Mouse (Mus musculus) adrenal gland, postnatal 4 days (tissue): ENCODE measurements around the gene Nfe2l1. TPM values are rescaled to one million over a fixed set of nuclear protein-coding genes. Genes with fewer than 3 reads are reported as not detected.
A peak's percentile ranks its signal among the peaks of the same experiment; 100 is the strongest.
"Not testable (repeated sequence)": the region's sequence is repeated elsewhere in the genome, so short reads cannot be mapped to it uniquely, and the experiment has no call there.

Source experiments
- DNase-seq, 2 experiments: peaks; one replicate each; pipeline ENCODE4 v3.0.0; 2021 to 2022; ENCODE audit warnings: low spot score in 2 of 2, mixed read lengths in 2 of 2
- long read RNA-seq, 2 experiments: library from polyadenylated mRNA; stranded (forward); transcript quantifications; one replicate each; pipeline ENCODE4 v2.0.0; 2021
- total RNA-seq, 2 experiments: library from RNA; stranded (reverse); gene quantifications; 2 replicates each; pipeline ENCODE4 v1.2.3; 2021

Nfe2l1 gene
- 100 to 1,000 TPM; 269 to 272 TPM for total RNA-seq
- long read RNA-seq, experiment 1, full-length matches to known transcripts: 79 of 150 reads
- long read RNA-seq, experiment 1, partial matches to known transcripts: 11 of 150 reads
- long read RNA-seq, experiment 1, other reads (novel, unspliced or antisense): 60 of 150 reads
- long read RNA-seq, experiment 2, full-length matches to known transcripts: 154 of 398 reads
- long read RNA-seq, experiment 2, partial matches to known transcripts: 53 of 398 reads
- long read RNA-seq, experiment 2, other reads (novel, unspliced or antisense): 191 of 398 reads

DNA sequence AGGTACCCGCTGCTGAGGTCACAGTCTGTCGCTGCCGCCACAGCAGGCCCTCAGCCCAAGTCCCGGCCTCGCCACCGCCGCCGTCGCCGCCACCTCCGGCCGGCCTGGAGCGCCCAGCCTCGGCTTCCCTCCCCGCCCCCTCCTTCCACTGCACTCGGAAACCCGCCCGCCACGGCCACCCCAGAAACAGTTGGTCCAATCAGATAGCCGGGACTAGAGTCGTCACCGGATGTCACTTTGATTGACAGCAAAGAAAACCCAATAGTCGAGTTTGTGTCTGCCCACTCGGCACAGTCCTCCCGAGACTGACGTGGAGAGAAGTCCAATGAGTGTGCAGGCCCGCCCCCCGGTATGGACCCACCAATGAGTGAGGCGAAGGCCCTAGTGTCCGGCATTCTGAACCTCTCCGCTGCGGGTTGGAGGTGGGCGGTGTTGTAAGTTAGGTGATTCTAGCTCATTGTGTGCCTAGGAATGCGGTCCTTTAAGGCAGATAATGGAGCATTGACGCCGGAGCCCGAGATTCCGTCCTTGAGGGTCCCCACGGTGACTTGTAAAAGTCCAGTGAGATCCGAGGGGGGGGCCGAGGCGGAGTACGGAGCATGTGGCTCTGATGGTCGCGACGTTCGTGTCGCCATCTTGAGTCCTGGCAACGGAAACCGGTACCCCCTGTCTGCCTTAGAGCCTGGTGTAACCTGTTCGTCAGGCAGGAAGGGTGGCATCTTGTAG, at the start of gene Nfe2l1:
Gene Nfe2l1 (minus strand): TSS at position 156 of the 726 bp plus-strand sequence.
- peak; percentile 90 to 92 for DNase-seq

DNA sequence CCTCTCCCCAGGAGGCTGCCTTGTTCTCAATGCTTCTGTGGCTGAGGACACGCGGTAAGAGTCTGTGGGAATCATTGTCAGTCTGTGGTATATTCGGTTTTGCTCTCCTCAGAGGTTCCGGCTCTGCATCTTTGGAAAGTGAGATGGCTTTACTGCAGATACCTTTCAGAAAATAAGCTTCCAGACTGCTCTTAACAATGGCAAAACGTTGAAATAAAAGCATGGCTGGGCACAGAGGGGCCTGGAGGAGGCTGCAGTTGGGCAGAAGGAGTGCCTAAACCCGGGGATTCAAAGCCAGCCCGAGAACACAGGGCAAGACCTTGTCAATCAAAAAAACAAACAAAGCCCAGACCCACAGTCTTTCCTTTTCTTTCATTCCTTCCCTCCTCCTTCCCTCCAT, 49.6 kb upstream of the Nfe2l1 start:
- DNase-seq: no peak

DNA sequence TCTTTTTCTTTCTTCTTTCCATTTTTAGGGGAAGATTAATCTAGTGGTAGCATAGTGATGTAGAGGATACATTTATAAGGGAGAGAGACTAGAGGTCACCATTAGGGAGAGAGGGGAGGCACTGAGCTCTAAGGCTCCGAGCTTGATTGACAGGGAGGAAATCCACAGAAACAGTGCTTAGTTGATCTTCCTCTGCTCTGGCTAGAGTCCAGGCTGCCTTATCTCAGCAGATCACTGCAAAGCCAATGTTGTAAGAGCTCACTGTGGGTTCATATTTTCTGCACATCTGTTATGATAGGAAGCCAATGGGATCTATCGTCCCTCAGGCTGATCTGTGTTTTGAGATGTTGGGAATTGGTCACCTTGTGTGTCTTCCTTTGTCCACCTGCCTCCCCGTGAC, 48.9 kb upstream of the Nfe2l1 start:
- DNase-seq: no peak

DNA sequence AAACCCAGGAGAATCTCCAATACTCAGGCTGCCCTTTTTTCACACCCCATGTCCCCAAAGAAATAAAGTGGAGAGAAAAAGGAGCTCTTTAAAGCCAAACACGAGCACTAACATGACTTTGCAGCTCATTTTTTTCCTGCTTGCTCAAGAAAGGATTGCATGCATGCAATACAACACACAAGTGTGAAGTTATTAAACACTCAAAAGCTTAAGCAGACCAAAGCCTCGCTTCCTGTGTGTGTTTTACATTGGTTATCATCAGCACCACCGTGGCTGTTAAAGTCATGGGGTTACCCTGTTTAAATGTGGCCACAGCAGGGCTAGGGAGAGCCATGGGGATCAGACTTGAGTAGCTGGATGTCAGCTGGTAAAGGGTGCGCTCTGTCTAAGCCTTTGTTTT, 47.3 kb upstream of the Nfe2l1 start:
- no peak for DNase-seq

DNA sequence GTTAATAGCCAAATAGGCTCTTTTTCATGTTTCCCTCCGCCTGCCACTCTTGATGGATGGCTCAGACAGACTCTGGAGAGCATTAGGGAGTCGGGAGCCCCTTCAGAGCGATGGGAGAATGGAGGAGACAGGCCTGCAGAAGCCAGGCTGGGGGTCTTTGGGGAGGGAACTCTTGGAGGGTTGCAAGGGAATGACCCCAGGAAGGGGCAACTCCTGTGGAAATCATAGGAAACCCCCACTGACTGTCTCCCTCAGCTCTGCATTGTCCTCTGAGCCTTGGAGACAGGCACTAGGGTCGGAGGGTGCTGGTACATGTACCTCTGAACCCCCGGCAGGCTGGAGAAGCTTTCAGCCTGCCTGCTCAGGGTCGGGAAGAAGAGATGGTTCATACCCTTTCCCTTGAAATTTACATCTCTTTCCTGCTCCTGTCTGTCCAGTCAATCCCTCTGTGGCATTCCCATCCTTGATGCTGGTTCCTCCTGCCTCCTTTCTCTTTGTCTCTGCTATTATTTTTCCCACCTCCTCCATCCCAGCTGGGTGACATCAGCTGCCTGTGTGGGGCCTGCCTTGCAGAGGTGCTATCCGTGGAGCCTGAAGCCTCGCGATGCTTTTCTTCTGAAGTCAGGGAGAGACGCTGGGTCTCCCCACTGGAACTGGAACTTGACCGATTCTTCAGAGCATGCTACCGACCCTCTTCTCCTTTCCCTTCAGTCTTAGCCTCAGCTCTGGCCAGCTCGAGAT, 46.7 kb upstream of the Nfe2l1 start:
- DNase-seq: no peak

DNA sequence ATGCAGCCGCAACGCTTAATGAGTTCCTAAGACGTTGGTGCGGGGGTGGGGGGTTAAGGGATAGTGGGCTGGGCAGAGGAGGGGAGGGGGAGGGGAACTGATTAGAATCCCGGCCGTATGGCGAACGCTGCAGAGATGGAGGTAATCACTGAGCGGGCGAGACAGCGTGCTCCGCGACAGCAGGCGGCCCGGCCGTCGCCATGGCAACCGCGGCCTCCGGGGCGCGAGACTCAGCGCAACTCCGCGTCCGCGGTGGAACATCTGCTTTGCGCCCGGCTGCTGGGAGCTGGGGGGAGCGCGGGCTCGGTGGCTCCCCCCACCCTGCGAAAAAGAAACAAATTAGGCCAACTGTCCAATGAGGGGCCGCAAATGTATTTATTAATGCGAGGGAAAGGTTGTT, 46.0 kb upstream of the Nfe2l1 start:
- DNase-seq: peak; percentile 40 to 45

DNA sequence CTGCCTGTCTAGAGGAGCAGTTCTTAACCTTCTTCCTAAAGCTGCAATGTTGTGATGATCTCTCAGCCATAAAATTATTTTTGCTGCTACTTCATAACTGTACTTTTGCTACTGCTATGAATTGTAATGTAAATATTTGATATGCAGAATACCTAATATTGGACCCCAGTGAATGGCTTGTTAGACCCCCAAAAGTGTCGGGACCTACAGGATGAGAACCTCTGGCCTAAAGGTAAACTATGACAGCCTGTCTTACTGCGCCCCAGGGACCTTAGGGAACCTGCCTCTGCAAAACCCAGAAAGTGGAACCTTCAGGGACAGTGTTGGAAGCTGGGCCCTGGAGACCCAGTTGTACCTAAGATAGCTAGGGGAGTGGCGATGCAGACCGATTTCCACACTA, 45.5 kb upstream of the Nfe2l1 start:
- no peak for DNase-seq

DNA sequence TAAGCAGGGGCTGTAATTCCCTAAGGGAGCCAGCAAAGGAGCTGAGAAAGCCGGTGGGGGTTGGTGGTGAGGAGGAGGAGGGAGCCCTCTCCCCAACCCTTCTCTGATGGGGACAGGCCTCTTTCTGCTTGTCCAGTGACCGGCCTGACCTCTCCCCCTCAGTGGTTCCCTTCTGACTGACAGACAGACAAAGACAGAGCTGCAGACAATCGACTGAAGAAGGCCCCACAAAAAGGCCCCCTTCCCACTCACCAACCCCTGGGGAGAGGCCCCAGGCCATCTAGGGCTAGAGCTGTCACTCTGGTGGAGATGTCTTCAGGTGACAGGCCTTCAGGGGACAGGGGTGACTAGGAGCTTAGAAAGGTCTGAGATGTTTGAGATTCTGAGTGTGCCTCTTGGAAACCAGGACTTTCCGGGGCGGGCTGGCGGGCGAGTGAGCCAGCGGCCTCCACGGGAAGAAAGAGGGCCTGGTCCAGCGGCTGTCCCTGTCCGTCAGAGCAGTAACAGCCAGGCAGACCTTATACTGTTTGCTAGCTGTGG, 43.9 kb upstream of the Nfe2l1 start:
- DNase-seq: no peak

DNA sequence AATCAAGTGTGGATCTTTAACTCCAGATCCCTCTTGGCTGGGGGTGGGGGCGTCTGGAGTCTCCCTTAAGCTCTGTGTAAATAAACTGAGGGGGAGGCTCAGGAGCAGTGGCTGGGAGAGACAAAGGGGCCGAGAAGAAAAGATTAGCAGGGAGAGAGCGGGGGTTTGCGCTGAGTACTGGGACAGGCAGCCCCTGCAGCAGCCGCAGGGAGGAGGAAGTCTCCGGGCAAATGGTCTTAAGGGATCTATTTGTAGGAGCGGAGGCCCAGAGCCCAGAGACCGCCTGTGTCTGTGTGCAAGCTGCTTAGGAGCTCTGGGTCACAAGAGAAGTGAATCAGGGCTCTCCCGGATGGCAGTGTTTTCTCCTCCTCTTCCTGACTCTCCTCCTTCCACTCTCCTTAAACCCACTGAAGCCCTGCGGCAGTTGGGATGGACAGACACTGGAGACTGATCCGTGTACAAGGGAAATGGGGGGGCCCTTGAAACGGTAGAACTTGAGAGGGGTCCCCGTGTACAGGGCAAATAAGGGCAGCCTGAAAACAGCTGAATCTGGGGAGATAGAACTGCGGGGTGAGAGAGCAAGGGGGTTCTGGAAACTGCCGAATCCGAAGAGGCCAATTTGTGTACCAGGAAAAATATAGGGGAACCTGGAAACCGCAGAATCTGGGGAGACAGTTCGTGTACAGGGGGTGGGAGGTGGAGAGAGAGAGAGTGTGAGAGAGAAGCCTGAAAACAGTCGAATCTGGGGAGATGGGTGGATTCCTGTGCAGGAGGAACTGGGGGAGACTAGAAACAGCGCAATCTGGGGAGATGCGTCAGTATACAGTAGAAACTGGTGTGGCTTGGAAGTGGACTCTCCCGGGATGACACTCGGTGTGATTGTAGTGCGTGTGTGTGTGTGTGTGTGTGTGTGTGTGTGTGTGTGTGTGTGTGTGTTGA, 42.9 kb upstream of the Nfe2l1 start:
- DNase-seq: no peak

DNA sequence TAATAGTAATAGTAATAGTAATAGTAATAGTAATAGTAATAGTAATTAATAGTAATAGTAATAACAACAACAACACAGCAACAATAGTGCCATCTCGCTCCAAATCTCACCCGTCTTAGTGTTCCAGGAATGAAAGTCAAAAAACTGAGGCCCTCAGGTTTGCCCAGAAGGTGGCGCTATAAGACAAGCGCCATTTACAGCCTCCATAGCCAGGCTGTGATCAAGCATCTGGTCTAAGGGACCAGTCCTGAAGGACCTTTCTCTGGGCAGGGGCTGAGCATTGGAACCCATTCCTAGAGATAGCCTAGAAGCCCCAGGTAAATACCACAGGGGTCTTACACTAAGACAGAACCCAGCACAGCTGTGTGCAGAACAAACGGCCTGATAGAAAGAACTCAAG, 37.4 kb upstream of the Nfe2l1 start:
- DNase-seq: peak in 1 of 2 experiments; percentile 17

DNA sequence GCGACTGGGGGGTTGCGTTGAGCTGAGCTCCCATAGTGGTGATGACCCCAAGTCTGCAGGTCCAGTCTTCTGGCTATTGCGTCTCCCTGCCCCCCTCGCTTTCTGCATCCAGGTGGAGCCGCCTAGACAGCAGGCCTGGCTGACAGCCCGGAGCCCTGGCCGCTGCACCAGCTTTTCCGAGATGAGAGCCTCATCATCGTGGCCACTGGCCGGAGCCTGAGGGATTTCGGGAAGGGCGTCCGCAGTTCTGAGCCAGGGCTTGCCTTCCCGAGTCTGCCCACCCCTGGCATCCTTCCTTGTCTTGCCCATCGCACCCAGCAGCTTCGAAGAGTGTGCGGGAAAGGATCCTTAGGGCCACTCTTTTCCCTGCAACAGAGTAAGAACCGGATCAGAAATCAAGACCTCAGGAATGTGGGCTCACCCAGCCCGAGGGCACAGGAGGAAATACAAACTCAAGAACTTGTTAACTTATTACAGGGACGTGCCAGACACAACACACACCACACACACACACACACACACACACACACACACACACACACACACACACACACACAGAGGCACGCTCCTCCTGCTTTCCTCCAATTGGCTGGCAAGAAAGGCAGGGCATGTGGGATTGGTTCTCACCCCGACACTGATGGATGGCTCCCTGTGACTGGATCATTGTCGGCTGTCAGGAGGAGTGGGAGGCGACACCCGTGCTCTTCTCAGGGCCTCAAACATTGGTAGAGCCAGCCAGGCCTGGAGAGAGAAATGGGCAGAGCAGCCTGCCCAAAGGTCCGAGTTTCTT, 33.6 kb upstream of the Nfe2l1 start:
- DNase-seq: no peak

DNA sequence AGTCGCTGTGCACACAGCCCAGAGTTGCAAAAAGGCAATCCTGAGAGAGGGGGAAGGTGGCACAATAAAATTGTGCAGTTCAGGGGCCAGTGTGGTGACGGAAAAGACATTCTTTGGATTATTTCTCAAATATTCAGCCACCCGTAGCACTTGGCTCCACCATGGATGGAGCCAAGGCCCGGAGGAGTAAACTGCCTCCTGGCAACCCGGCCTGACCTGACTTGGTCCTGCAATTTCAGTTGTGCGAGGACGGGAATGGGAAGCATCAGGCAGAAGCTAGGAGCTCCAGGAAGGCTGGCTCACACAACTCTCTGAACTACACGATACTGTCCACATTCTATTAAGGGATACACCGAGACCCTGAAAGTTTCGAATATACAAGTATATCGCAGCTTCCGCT, 32.8 kb upstream of the Nfe2l1 start:
- no peak for DNase-seq

DNA sequence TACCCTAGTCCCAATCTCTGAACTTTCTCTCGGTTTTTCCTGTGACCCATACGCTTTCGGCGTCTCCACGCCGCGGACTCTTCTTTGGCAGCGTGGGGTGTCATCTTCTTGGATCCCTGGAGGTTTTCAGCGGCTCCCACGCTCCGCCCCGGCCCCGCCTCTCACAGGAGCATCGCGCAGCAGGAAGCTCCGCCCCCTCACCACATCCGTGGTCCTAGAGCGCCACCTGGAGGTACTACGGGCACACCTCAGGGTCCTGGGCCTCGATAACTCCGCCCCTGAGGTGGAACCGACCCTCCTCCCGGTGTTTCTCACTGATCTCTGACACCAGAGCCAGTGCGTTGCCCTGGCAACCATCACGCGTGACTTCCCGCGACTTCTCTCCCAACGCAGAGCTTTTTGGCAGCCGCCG, 32.1 kb upstream of the Nfe2l1 start:
- DNase-seq: peak; percentile 93 to 95

DNA sequence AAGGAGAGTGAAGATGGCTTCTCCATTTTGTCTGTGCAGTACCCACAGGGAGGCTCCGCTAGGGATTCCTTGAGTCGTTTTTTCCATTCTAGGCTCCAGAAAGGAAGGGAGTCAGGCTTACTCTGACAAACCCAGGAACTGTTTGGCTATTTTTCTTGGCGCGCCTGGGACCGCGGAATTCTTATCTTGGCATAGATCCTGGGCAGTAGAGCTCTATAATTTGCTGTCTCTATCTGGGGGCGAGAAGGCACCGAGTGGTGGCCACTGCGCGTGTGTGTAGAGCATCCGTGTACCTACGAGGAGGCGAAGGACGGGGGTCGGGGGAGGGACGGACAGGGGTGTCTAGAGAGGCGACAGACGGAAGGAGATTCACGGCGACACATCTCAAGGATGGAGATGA, 31.7 kb upstream of the Nfe2l1 start:
- DNase-seq: no peak

DNA sequence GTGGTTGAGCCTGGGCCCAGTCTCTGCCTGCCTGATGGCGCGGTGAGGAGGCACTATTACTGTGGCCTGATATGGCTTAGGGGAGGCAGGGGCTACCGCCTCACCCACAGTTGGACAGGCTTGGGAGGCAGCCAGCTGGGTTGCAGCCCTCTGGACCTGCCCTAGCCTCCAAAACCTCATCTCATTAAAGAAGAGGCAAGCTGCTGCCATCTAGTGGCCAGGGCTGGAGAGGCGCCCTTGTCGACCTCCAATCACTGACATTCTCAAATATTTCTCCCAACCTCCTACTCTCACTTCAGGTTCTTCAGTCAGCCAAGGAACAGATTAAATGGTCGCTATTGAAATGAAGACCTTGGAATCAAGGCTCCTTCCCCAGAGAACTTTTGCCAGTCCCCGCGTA, 30.8 kb upstream of the Nfe2l1 start:
- peak; percentile 53 to 62 for DNase-seq

DNA sequence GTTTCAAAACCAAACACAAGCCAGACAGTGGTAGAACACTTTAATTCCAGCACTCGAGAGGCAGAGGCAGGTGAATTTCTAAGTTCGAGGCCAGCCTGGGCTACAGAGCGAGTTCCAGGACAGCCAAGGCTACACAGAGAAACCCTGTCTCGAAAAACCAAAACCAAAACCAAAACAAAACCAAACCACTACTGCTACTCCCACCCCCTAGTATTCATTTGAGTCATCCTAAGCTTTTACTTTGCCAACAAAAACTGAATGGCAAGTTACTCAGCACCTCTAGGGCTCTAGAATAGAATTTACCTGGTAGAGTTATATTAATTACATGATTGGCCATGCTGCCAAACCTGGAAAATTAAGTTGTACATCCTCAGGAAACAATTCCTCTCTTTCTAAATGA, 29.9 kb upstream of the Nfe2l1 start:
- DNase-seq: no peak

DNA sequence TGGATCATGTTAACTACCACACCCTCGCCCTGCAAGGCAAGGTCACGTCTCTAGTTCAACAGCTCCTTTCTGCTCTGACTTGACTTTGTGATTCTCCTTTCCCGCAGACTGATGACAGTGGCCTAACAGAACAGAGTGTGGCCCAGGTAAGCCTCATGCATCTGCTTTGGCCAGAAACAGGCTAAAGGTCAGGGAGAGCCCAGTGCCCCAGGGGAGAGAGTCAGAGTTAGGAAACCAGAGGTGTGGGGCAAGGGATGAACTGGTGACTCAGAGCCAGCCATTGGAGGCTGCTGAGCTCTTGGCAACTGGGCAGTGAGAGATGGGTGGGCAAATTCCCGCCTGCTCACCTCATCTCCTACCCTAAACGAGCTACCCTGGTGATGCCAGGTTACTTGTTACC, 27.7 kb upstream of the Nfe2l1 start:
- no peak for DNase-seq

DNA sequence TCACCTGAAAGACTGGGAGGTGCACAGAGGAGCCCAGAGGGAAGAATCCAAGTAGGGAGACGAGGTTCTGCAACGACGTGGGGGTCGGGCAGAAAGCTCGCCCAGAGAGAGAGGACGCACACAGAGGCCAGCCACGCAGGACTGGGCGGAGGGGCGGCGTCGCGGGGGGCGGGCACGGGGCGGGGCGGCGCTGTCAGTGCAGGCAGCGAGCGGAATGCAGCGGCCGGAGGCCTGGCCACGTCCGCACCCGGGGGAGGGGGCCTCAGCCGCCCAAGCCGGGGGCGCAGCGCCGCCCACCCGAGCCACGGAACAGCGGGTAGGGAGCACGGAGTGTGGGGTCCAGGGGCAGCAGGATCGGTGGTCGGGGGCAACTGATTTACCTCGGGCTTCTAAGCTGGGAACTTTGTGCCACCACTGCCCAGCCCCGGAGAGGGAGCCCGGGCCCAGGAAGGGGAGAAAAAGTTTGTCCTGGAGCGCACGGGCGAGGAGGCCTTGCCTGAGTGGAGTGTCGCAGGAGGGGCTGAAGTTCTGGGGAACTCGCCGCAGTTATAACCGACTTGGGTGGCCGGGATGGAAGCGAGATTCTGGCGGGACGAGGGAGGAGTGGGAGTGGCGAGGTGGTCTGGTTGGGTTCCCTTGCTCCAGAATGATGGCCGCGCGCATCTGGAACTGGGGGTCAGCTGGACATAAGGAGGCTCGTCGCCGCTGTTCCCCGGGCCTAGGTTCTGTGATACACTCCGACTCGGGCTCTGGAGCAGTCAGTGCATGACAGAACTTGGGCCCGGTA, 20.1 kb upstream of the Nfe2l1 start, which contains the start of gene Copz2:
Gene Copz2 (plus strand): TSS at position 190 of the 787 bp plus-strand sequence.
- peak in 1 of 2 experiments; percentile 30 for DNase-seq

DNA sequence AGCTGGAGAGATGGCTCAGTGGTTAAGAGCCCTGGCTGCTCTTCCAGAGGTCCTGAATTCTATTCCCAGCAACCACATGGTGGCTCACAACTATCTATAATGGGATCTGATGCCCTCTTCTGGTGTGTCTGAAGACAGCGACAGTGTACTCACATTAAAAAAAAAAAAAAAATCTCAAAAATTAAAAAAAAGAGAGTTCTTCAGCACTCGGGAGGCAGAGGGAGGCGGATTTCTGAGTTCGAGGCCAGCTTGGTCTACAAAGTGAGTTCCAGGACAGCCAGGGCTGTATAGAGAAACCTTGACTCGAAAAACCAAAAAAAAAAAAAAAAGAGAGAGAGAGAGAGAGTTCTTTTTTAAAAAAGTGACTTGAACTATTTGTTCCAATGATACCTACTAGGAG, 19.4 kb upstream of the Nfe2l1 start:
- DNase-seq: not testable (repeated sequence)
